Mouse (Mus musculus): ENCODE results near the gene Unc13a.

Unc13a gene

DNA sequence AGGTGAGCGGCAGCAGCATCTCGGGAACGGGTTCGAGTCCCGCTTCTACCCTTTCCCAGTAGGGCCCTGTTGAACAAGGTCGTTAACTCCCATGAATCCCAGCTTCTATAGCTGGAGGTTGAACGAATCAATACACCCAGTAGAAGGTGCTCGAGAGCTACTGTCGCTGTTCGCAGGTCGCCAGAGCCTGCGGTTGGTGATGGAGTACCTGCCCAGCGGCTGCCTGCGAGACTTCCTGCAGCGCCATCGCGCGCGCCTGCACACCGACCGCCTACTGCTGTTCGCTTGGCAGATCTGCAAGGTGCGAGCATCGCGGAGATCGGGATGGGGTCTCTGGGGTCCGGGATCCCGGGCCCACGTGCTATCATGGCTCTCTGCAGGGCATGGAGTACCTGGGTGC lies 14.0 kb upstream of the Unc13a start:
- DNase-seq: no peak

DNA sequence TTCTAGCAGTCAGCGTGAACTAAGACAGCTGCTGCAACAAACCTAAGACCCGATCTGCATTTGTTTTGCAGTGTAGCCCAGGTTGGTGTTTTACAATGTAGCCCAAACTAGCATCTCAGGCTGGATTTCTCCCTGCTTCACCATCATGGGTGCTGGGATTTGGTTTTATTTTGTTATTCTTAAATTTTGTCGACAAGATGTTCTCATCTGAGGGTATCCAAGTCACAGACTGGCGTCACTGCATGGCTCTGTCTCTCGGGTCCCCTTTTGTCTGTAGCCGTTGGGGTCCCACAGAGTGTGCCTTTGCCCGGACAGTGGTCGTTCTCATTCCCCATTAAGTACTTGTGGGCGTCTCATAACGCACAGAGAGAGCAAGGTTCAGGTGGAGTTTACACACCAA lies 13.1 kb upstream of the Unc13a start:
- no peak for DNase-seq

GRCm38 (mm10) chr8:71682832-71683231 lies 11.3 kb upstream of the Unc13a start:
- DNase-seq: no peak

GRCm38 (mm10) chr8:71681369-71681915 lies 9.9 kb upstream of the Unc13a start:
- no peak for DNase-seq

DNA sequence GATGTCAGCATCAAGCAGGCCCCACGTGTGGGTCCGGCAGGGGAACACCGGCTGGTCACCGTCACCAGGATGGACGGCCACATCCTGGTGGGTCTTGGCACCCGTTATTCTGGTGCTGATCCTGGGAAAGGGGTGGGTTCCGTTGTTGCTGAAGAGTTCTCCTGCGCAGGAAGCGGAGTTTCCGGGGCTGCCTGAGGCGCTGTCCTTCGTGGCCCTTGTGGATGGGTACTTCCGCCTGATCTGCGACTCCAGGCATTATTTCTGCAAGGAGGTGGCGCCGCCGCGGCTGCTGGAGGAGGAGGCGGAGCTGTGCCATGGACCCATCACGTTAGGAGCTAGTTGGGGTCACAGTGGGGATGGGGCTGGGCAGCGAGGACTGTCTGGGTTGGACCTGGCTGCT lies 8.9 kb upstream of the Unc13a start:
- no peak for DNase-seq

GRCm38 (mm10) chr8:71679550-71680168 lies 8.1 kb upstream of the Unc13a start:
- no peak for DNase-seq

- DNase-seq: no peak
Measured at GRCm38 (mm10) chr8:71679116-71679515, 7.6 kb upstream of the Unc13a start.

GRCm38 (mm10) chr8:71678216-71678615 lies 6.7 kb upstream of the Unc13a start:
- DNase-seq: no peak

DNA sequence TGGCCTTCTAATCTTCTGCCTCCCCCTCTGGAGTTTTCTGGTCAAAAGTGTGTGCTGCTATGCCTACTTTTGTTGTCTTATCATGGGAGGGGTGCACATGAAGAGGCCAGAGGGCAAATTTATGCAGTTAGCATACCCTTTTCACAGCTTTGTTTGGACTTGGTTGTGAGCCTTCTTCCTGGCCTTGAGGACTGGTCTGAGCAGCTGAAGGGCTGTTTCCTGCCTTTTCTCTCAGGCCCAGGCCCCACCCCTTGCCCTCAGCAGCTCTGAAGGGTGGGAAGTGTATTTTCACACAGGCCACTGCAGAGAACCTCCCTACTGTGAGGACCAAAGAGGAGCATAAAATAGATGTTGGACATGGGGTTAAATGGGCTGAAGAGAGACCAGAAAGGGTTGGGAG lies 6.0 kb upstream of the Unc13a start:
- peak; percentile 47 for DNase-seq

GRCm38 (mm10) chr8:71676803-71677202 lies 5.2 kb upstream of the Unc13a start:
- no peak for DNase-seq

DNA sequence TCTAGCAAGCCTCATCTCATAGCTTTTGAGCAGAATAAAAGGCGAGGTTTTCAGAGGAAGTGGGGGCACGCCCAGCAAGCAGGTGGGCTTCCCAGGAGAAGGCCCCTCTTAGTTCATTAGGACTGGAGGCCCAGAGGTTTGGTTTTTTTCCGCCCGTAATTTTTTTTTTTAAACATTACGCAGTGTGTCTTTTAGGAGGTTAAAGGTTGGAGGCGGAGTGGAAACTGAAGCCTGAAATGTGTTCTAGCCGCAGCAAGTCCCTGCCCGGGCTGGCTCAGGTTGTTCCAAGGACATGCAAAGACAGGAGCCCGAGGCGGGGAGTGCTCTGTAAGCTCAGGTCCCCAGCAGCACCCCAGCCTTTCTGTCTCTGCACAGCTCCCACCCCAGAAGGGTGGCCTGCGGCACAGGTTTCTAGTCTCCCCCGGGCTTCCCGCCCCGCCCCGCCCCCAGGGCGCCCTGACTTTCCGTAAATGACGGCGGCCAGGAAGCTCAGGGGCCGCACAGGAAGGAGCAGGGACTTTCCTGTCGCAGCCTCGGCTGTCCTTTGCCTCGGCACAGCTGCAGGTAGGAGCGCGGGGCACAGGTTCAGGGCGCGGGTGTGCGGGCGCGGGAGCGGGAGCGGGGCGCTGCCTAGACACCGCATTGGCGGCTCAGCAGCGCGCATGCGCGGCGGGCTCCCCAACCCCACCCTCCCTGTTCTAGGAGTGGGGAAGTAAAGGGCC lies 4.6 kb upstream of the Unc13a start, which contains the start of gene Jak3:
Jak3 (plus strand) TSS at position 277 of the 722 bp plus-strand sequence.
- DNase-seq: peak; percentile 76

- no peak for DNase-seq
Measured at GRCm38 (mm10) chr8:71675456-71676019, 4.0 kb upstream of the Unc13a start.

DNA sequence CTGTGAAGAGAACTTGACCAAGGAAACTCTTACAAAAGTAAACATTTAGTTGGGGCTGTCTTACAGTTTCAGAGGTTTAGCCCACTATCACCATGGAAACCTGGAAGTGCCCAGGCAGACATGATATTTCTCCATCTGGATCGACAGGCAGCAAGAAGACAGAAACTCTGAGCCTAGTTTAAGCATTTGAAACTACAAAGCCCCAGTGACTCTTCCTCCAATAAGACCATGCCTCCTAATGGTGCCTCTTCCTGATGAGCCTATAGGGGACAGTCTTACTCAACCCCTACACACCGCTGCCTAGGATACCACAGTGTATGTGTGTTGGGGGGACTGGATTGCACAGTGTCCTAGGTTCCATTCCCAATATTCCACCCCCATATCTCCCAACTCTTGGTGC lies 2.5 kb upstream of the Unc13a start:
- no peak for DNase-seq

DNA sequence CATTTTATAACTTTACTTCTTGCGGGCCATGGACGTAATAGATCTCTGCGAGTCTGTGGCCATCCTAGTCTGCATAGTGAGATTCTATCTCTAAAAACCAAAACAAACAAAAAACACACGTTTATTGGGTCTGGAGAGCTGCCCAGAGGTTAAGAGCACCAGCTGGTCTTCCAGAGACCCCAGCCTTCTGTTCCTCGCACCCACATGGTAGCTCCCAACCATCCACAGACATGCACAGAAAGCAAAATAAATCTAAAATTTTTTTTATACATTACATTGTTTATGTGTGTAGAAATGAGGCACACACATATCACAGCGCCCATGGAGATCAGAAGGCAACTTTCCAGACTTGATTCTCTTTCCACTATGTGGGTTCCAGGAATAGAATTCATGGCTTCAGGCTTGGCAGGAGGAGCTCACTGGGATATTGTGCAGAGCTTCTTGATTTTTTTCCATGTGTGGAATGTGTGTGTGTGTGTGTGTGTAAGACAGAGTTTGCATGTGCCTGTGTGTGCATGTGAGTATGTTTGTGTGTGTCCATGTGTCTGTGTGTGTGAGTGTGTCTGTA lies 695 bp upstream of the Unc13a start:
- DNase-seq: no peak

DNA sequence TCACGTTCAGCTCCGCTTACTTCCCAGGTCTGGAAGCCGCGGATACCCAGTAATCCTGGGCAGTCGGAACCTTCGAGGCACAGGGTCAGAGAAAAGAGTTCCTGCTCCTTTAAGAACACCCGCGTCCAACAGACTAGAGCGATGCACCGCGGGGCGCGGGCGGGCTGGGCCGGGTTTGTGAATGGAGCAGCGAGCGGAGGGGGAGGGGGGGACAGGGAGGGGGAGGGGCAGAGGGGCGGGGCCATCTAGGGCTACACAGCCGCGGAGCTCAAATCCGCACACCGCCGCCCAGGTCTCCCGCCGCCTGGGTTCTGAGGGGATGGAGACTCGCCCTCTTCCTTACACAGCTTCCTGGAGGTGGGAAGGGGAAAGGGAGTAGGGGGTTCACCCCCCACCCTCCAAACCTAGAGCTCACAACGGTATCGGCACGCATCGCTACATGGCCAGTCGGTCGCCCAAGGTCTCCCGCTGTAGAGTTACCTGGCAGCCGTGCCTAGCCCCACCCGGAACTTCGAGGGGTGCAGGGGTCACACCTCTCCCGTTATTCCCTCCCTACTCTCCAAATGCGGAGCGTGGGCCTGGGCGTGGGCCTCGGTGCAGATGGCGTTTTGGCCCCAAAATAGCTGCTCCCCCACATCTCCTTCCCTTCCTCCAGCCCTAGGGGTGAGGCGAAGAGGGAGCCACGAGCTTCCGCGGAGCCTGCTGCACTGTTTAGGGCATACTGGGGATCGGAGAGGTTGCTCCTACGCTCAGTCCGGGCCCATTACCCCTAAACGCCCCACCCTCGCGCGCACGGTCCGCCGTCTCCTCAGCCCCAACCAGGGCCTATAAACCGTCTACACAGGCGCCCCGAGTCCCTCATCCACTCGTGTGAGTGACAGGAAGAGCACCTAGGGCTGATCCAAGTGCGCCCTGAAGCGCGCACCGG lies 672 bp downstream of the Unc13a start:
- DNase-seq: peak; percentile 45

DNA sequence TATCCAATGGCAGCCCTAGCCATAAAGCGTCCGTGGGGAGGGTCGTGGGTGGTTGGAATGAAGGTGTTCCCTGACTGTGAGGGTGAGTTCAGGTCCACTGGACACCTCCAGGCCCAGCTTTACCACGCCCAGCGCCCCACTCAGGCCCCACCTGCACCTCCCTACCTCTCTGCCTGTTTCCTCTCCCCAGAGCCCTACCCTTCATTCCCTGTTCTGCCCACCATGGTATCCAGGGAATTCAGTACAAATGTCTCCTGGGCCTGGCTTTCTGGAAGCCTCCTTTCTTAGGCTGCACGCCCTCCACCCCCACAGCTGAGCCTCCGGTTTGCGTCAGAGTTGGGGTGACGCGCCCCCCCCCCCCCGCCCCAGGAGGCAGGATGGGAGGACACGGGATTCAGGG lies 1.4 kb downstream of the Unc13a start:
- no peak for DNase-seq

DNA sequence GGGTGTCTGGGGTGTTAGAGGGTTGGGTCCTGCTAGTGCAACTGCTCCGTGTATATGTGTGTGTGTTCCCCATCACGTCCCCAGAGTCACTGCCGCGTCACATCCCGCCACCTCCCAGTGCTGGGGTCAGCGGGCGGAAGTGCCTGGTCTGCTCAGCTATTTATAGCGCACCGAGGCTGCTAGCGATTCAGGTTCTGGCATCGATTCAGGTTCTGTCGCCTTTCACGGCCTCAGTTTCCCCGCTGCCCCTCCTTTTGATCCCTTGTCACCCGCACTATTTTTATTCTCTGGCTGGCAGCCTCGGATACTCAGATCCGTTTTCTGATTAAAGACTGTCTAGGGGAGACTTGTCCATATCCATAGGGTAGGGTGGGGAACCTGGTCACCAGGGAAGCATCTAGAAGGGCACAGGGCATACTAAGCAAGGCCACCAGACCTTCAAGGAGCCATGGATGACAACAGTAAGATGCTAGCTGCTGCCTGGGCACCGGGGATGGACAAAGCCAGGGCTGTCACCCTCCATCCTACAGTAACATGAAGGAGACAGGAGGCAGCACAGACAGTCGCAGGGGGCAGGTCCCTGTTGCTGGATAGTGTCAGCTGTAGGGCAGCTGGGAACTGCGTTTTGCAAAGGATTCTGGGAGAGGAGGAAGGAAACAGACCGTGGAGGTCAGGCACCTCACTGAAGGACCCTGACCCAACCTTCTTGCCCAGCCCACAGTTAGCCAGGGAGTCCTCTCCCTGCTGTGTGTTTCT lies 3.2 kb downstream of the Unc13a start:
- peak; percentile 51 for DNase-seq

- DNase-seq: no peak
Measured at GRCm38 (mm10) chr8:71667256-71667655, 4.3 kb downstream of the Unc13a start.

DNA sequence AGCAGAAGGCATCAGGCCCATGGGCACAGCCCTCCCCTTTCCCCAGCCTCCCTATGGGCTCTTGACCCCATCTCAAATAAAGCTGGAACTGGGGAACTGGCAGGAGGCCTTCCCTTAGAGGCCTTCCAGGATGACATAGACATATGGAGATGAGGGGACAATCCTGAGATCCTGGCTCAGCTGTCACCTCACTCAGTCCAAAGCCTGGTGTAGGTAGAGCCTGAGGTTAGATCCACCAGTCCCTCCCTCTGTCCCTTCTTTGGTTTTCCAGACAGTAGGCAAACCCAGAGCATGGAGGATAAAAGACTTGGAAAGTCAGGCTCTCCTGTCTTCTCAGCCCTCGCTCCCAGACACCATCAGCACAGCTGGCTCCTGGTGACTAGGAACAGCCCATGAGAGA lies 4.7 kb downstream of the Unc13a start:
- DNase-seq: no peak

GRCm38 (mm10) chr8:71665331-71666130 lies 6.0 kb downstream of the Unc13a start:
- DNase-seq: peak; percentile 62

All from thymus, postnatal 14 days (tissue).